Mouse (Mus musculus): Measurements from ENCODE around the gene Abcc6. TPM values are rescaled to one million over a fixed set of nuclear protein-coding genes. Genes with fewer than 3 reads are reported as not detected.
A peak's percentile ranks its signal among the peaks of the same experiment; 100 is the strongest.

The Abcc6 gene
- polyA plus RNA-seq, 1 experiment from 2014 or later, result 0.78 TPM

DNA sequence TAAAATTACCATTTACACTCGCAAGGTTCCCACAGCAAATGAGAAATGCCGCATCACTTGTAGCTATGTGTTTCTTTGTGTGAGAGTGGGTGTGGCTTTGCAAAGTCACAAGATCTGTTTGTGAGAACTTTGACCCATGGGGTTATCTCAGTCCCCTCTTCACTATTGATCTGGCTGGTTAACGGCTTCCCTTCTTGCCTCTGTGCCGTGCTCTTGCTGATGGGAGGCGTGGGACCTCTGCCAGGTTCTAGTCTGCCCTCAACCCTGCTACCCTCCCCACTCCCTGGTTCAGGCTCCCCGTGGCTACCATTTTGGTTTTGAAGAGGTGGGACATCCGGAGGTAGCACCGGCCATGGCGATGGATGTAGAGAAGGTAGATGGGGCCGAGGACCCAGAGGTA, 1.4 kb downstream of the Abcc6 start:
- Histone ChIP-seq H3K9ac (no peak overlapping the region), H3K27ac (ENCODE audit: low read depth) (no peak overlapping the region), H3K4me3 (ENCODE audit: low read depth, low read length) (no peak overlapping the region), H3K27me3 (ENCODE audit: insufficient read depth, low read length) (no peaks in the 10 kb centered on the region), H3K36me3 (ENCODE audit: insufficient read depth) (no peaks in the 10 kb centered on the region), H3K4me2 (no peak overlapping the region), H3K9me3 (ENCODE audit: low read depth, low read length) (no peaks in the 10 kb centered on the region), H3K4me1 (ENCODE audit: insufficient read depth) (no peaks in the 10 kb centered on the region)
- 75% methylated on average over 10 of the region's 10 CpGs for WGBS
- TF ChIP-seq CTCF (IDR thresholded peaks at IDR 0.05; ENCODE audit: low read depth), result no peak
- DNase-seq (no peak), ATAC-seq (ENCODE audit: insufficient read depth) (no peak)

- 43% methylated on average over 9 of the region's 9 CpGs for WGBS
Observed at GRCm38 (mm10) chr7:46025436-46025835, 4.7 kb downstream of the Abcc6 start.

DNA sequence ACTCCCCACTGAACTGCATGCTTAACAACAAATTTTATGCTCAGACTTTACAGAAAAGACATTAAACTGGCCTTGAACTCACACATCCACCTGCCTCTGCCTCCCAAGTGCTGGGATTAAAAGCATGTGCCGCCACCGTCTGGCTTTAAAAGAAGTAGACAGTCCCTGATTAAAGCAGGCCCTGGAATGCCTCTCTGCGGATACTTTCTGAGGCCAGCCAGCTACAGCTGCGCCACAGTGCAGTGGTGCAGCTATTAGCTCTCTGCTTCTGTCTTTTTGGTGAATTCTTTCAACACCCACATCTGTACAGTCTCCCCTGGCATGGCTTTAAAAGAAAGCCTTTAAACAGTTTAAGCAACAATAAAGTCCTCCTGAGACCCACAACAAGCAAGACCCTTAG, 8.2 kb downstream of the Abcc6 start:
- TF ChIP-seq CTCF (IDR thresholded peaks at IDR 0.05; ENCODE audit: low read depth), result no peak
- 35% methylated on average over 4 of the region's 4 CpGs for WGBS
- H3K36me3 ChIP-seq (ENCODE audit: insufficient read depth), result no peaks in the 10 kb centered on the region
- no peaks in the 10 kb centered on the region for H3K4me1 ChIP-seq (ENCODE audit: insufficient read depth)
- H3K9me3 ChIP-seq (ENCODE audit: low read depth, low read length), result no peaks in the 10 kb centered on the region
- H3K27ac ChIP-seq (ENCODE audit: low read depth), result no peak overlapping the region
- H3K4me2 ChIP-seq, result no peak overlapping the region
- H3K4me3 ChIP-seq (ENCODE audit: low read depth, low read length), result no peak overlapping the region
- DNase-seq (no peak), ATAC-seq (ENCODE audit: insufficient read depth) (no peak)
- no peak overlapping the region for H3K9ac ChIP-seq
- no peaks in the 10 kb centered on the region for H3K27me3 ChIP-seq (ENCODE audit: insufficient read depth, low read length)

More at GRCm38 (mm10) chr7:46025436-46025835, 4.7 kb downstream of the Abcc6 start:
- Histone ChIP-seq H3K9ac (no peak overlapping the region), H3K4me1 (ENCODE audit: insufficient read depth) (no peaks in the 10 kb centered on the region), H3K9me3 (ENCODE audit: low read depth, low read length) (no peaks in the 10 kb centered on the region), H3K4me3 (ENCODE audit: low read depth, low read length) (no peak overlapping the region), H3K4me2 (no peak overlapping the region), H3K27ac (ENCODE audit: low read depth) (peak overlapping the region; percentile 63), H3K36me3 (ENCODE audit: insufficient read depth) (no peaks in the 10 kb centered on the region), H3K27me3 (ENCODE audit: insufficient read depth, low read length) (no peaks in the 10 kb centered on the region)
- TF ChIP-seq CTCF (IDR thresholded peaks at IDR 0.05; ENCODE audit: low read depth), result no peak
- DNase-seq (peak; percentile 28), ATAC-seq (ENCODE audit: insufficient read depth) (no peak)

DNA sequence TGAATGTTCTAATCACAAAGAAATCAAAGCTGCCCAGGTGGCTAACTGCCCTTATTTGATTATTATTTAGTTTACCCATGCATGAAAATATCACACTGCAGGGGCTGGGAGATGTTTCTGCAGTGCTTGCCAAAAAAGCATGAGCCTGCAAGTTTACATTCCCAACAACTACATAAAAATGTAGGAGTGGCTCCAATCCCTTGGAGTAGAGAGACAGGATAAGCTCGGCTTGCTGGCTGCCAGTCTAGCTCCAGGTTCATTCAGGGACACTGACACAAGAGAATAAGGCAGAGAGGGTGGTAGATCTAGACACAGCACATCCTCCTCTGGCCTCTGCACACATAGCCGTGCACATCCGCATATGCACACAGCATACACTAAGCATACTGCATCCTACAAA, 10.5 kb downstream of the Abcc6 start:
- TF ChIP-seq CTCF (IDR thresholded peaks at IDR 0.05; ENCODE audit: low read depth), result no peak
- ATAC-seq (ENCODE audit: insufficient read depth), result no peak; the same call in 1 of the 2 replicates
- WGBS, result 57% methylated on average over 3 of the region's 3 CpGs

DNA sequence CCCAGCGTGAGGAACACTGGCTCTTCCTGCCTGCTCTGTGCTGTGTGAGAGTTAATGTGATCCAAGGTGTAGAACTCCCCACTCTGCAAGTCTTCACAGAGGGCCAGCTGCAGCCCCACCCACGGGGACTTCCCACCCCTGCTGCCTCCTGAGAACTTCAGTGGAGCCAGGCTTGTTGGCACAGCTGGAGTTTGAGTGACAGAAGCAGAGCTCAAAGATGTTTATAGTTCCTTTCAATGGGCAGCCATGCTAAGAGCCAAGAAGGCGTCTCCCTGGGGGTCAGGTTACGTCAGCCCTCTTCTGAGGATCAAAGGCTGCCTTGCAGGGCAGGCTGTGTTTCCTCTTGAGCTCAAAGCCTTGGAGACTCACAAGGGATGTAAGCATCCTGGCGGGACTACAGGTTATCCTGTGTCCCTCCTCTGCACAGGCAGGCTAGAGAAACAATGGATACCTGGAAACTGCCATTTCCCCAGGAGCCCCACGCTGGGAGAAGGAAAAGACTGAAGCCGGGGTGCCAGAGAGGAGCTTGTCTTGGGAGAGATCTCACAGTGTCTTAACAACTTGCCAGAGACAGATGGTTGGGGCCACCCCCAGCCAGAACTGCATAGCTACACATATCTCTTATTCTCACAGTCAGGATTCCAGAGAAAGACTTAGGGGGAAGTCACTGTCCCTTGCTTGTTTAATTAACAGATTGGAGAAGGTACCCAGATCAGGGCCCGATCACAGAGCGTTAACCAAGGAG, 16.7 kb downstream of the Abcc6 start:
- ATAC-seq (ENCODE audit: insufficient read depth) (peak; percentile 81), DNase-seq (peak; percentile 85)
- Histone ChIP-seq H3K36me3 (ENCODE audit: insufficient read depth) (no peaks in the 10 kb centered on the region), H3K4me3 (ENCODE audit: low read depth, low read length) (no peak overlapping the region), H3K27ac (ENCODE audit: low read depth) (peak overlapping the region; percentile 82), H3K27me3 (ENCODE audit: insufficient read depth, low read length) (no peaks in the 10 kb centered on the region), H3K4me2 (peak overlapping the region; percentile 18; the same call in 1 of the 2 replicates), H3K4me1 (ENCODE audit: insufficient read depth) (peaks cover 6% of the 10 kb centered on the region; the same call in 1 of the 2 replicates), H3K9ac (no peak overlapping the region), H3K9me3 (ENCODE audit: low read depth, low read length) (no peaks in the 10 kb centered on the region)
- WGBS, result 10% methylated on average over 9 of the region's 9 CpGs
- TF ChIP-seq CTCF (IDR thresholded peaks at IDR 0.05; ENCODE audit: low read depth), result no peak

More for the DNA sequence above, 10.5 kb downstream of the Abcc6 start:
- no peak overlapping the region for H3K9ac ChIP-seq
- H3K27ac ChIP-seq (ENCODE audit: low read depth), result no peak overlapping the region
- no peaks in the 10 kb centered on the region for H3K4me1 ChIP-seq (ENCODE audit: insufficient read depth)
- H3K4me2 ChIP-seq, result no peak overlapping the region
- no peaks in the 10 kb centered on the region for H3K9me3 ChIP-seq (ENCODE audit: low read depth, low read length)
- H3K27me3 ChIP-seq (ENCODE audit: insufficient read depth, low read length), result no peaks in the 10 kb centered on the region
- H3K36me3 ChIP-seq (ENCODE audit: insufficient read depth), result no peaks in the 10 kb centered on the region
- no peak overlapping the region for H3K4me3 ChIP-seq (ENCODE audit: low read depth, low read length)
- peak; percentile 50 for DNase-seq

DNA sequence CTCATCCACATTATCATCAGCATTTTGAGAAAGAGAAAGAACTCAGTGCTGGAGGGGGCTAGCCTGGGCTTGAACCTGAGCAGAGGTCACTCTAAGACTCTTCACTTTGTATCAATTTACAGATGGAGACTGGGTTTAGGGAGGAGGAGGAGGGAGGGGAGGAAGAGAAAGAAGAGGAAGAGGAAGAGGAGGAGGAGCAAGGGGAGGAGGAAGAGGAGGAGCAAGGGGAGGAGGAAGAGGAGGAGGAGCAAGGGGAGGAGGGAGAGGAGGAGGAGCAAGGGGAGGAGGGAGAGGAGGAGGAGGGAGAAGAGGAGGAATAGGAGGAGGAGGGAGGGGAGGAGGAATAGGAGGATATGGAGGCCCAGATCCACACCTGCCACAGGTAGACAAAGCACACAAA, 18.0 kb downstream of the Abcc6 start:
- peaks cover 6% of the 10 kb centered on the region; the same call in 1 of the 2 replicates for H3K4me1 ChIP-seq (ENCODE audit: insufficient read depth)
- H3K4me2 ChIP-seq, result no peak overlapping the region
- DNase-seq, result no peak
- no peaks in the 10 kb centered on the region for H3K27me3 ChIP-seq (ENCODE audit: insufficient read depth, low read length)
- H3K36me3 ChIP-seq (ENCODE audit: insufficient read depth), result no peaks in the 10 kb centered on the region
- no peak overlapping the region for H3K4me3 ChIP-seq (ENCODE audit: low read depth, low read length)
- no peaks in the 10 kb centered on the region for H3K9me3 ChIP-seq (ENCODE audit: low read depth, low read length)
- ATAC-seq (ENCODE audit: insufficient read depth), result no peak
- no peak overlapping the region for H3K9ac ChIP-seq
- 0 out of 2 replicates have a peak overlapping the region, but pooled peaks have one; percentile 2 for H3K27ac ChIP-seq (ENCODE audit: low read depth)
- no peak for TF ChIP-seq CTCF (IDR thresholded peaks at IDR 0.05; ENCODE audit: low read depth)

DNA sequence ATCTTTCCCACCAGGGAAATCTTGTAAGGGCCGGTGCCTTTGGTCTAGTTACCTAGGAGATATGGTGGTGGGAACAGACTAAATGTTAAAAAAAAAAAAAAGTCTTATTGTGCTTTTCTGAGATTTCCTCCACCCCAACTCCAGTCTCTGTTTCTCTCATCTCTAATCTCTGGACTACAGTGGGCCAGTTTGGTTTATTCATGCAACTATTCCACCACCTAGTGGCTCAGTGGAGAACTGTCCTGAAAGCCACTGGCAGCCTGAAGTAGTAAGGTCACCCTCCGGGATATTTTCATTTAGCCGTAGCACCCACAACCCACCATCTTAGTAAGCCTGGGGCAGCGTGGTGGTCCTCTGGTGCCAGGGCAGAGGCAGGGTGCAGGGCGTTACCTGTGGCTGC, 20.5 kb downstream of the Abcc6 start:
- Histone ChIP-seq H3K27me3 (ENCODE audit: insufficient read depth, low read length) (no peaks in the 10 kb centered on the region), H3K27ac (ENCODE audit: low read depth) (no peak overlapping the region), H3K4me3 (ENCODE audit: low read depth, low read length) (no peak overlapping the region), H3K9me3 (ENCODE audit: low read depth, low read length) (no peaks in the 10 kb centered on the region), H3K4me1 (ENCODE audit: insufficient read depth) (peaks cover 6% of the 10 kb centered on the region; the same call in 1 of the 2 replicates), H3K4me2 (no peak overlapping the region), H3K36me3 (ENCODE audit: insufficient read depth) (no peaks in the 10 kb centered on the region), H3K9ac (no peak overlapping the region)
- DNase-seq (peak; percentile 90), ATAC-seq (ENCODE audit: insufficient read depth) (no peak)
- 6% methylated on average over 5 of the region's 5 CpGs for WGBS
- TF ChIP-seq CTCF (IDR thresholded peaks at IDR 0.05; ENCODE audit: low read depth), result peak; percentile 88

Measured in lung, embryonic 14.5 days (tissue).